Mouse (Mus musculus) hindbrain, embryonic 13.5 days (tissue): Measurements from ENCODE around the gene Bdkrb1. TPM values are rescaled to one million over a fixed set of nuclear protein-coding genes. Genes with fewer than 3 reads are reported as not detected.

ENCODE experiments used
- ATAC-seq: fragments of 200-750 bp; cut with Nextera tagmentation; 2 replicates; pipeline ENCODE4 v1.8.0; 2017; ENCODE audit warnings: moderate TSS enrichment; ENCODE audit not compliant: low FRiP score
- H3K27ac ChIP-seq: fragments of 300-500 bp; sonication (generic); 2 replicates; pipeline ENCODE4 v1.5.1; 2015; ENCODE audit warnings: inconsistent platforms, mild to moderate bottlenecking, moderate library complexity
- H3K27me3 ChIP-seq: fragments of 300-500 bp; sonication (generic); 2 replicates; pipeline ENCODE4 v1.6.1; 2015; ENCODE audit warnings: mild to moderate bottlenecking, inconsistent platforms
- H3K36me3 ChIP-seq: fragments of 300-500 bp; sonication (generic); 2 replicates; pipeline ENCODE4 v1.6.1; 2015; ENCODE audit warnings: mild to moderate bottlenecking, inconsistent platforms
- H3K4me1 ChIP-seq: fragments of 300-500 bp; sonication (generic); replicated peaks from 2 replicates; pipeline ENCODE4 v1.6.1; 2015; ENCODE audit warnings: inconsistent platforms
- H3K4me2 ChIP-seq: fragments of 300-500 bp; sonication (generic); 2 replicates; pipeline ENCODE4 v1.6.1; 2015; ENCODE audit warnings: inconsistent platforms, mild to moderate bottlenecking, moderate library complexity
- H3K4me3 ChIP-seq: fragments of 300-500 bp; sonication (generic); 2 replicates; pipeline ENCODE4 v1.5.1; 2015; ENCODE audit warnings: mild to moderate bottlenecking, inconsistent platforms
- H3K9ac ChIP-seq: fragments of 300-500 bp; sonication (generic); 2 replicates; pipeline ENCODE4 v1.6.1; 2015; ENCODE audit warnings: mild to moderate bottlenecking, inconsistent platforms
- H3K9me3 ChIP-seq: fragments of 300-500 bp; sonication (generic); 2 replicates; pipeline ENCODE4 v1.6.1; 2016; ENCODE audit warnings: inconsistent platforms
- WGBS: fragments of 180-500 bp; shearing (Covaris S2); methylation state at CpG from one replicate; pipeline ENCODE4 v1.1.7; 2015; 5-methylcytosine and 5-hydroxymethylcytosine counted together
- polyA plus RNA-seq: library from polyadenylated mRNA; unstranded; fragments of >200 nt; fragmentation: Nextera tagmentation; extraction: Ambion mirVana; gene quantifications from 2 replicates; pipeline ENCODE4 v1.2.1, GENCODE M21; 2015

Bdkrb1 gene
- polyA plus RNA-seq, 1 experiment from 2014 or later = 0.25 TPM

- H3K9me3 ChIP-seq = no peaks in the 10 kb centered on the region
- peaks cover 23% of the 10 kb centered on the region; the same call in 1 of the 2 replicates for H3K4me1 ChIP-seq
- WGBS = 89% methylated on average over 11 of the region's 11 CpGs
- H3K36me3 ChIP-seq = peaks cover 6% of the 10 kb centered on the region; the same call in 1 of the 2 replicates
- H3K27ac ChIP-seq = no peak overlapping the region
- H3K4me3 ChIP-seq = no peak overlapping the region
- no peak overlapping the region for H3K4me2 ChIP-seq
- H3K9ac ChIP-seq = no peak overlapping the region
- H3K27me3 ChIP-seq = no peaks in the 10 kb centered on the region
- ATAC-seq = no peak
Measured at GRCm38 (mm10) chr12:105603904-105604303, 1.0 kb downstream of the Bdkrb1 start.

GRCm38 (mm10) chr12:105605212-105605611 is 2.3 kb downstream of the Bdkrb1 start:
- Histone ChIP-seq H3K36me3 (peaks cover 9% of the 10 kb centered on the region; the same call in 1 of the 2 replicates), H3K4me3 (no peak overlapping the region), H3K27ac (no peak overlapping the region), H3K9ac (no peak overlapping the region), H3K9me3 (no peaks in the 10 kb centered on the region), H3K4me1 (0 out of 2 replicates have a peak, but pooled peaks cover 13% of the 10 kb centered on the region), H3K27me3 (no peaks in the 10 kb centered on the region), H3K4me2 (no peak overlapping the region)
- 35% methylated on average over 8 of the region's 8 CpGs for WGBS
- ATAC-seq = no peak

- no peak for ATAC-seq
- H3K4me2 ChIP-seq = no peak overlapping the region
- H3K27me3 ChIP-seq = no peaks in the 10 kb centered on the region
- H3K4me1 ChIP-seq = peaks cover under 1% of the 10 kb centered on the region; the same call in 1 of the 2 replicates
- H3K27ac ChIP-seq = no peak overlapping the region
- H3K36me3 ChIP-seq = peaks cover 9% of the 10 kb centered on the region; the same call in 1 of the 2 replicates
- no peaks in the 10 kb centered on the region for H3K9me3 ChIP-seq
- no peak overlapping the region for H3K9ac ChIP-seq
- WGBS = 84% methylated on average over 4 of the region's 4 CpGs
- H3K4me3 ChIP-seq = no peak overlapping the region
Measured at GRCm38 (mm10) chr12:105606881-105607280, 4.0 kb downstream of the Bdkrb1 start.

GRCm38 (mm10) chr12:105611045-105611444 is 8.2 kb downstream of the Bdkrb1 start:
- no peaks in the 10 kb centered on the region for H3K9me3 ChIP-seq
- H3K9ac ChIP-seq = no peak overlapping the region
- peaks cover 23% of the 10 kb centered on the region for H3K36me3 ChIP-seq
- 99% methylated on average over 2 of the region's 2 CpGs for WGBS
- no peak overlapping the region for H3K4me3 ChIP-seq
- ATAC-seq = no peak
- H3K27me3 ChIP-seq = no peaks in the 10 kb centered on the region
- H3K4me2 ChIP-seq = no peak overlapping the region
- H3K4me1 ChIP-seq = no peaks in the 10 kb centered on the region; the same call in 1 of the 2 replicates
- H3K27ac ChIP-seq = no peak overlapping the region

GRCm38 (mm10) chr12:105611748-105612147 is 8.9 kb downstream of the Bdkrb1 start:
- 13% methylated on average over 7 of the region's 7 CpGs for WGBS
- no peak overlapping the region for H3K4me2 ChIP-seq
- H3K4me3 ChIP-seq = no peak overlapping the region
- no peaks in the 10 kb centered on the region for H3K27me3 ChIP-seq
- no peaks in the 10 kb centered on the region; the same call in 1 of the 2 replicates for H3K4me1 ChIP-seq
- peaks cover 31% of the 10 kb centered on the region for H3K36me3 ChIP-seq
- no peak overlapping the region for H3K9ac ChIP-seq
- no peaks in the 10 kb centered on the region for H3K9me3 ChIP-seq
- ATAC-seq = peak; percentile 41
- no peak overlapping the region for H3K27ac ChIP-seq

- WGBS = 93% methylated on average over 10 of the region's 10 CpGs
- Histone ChIP-seq H3K4me2 (no peak overlapping the region), H3K4me1 (no peaks in the 10 kb centered on the region; the same call in 1 of the 2 replicates), H3K9ac (no peak overlapping the region), H3K9me3 (no peaks in the 10 kb centered on the region), H3K36me3 (peaks cover 46% of the 10 kb centered on the region), H3K27ac (no peak overlapping the region), H3K4me3 (no peak overlapping the region), H3K27me3 (no peaks in the 10 kb centered on the region)
- no peak for ATAC-seq
Measured at GRCm38 (mm10) chr12:105613559-105613958, 10.7 kb downstream of the Bdkrb1 start.

- WGBS = 97% methylated on average over 7 of the region's 7 CpGs
Measured at GRCm38 (mm10) chr12:105622048-105622447, 19.2 kb downstream of the Bdkrb1 start.

GRCm38 (mm10) chr12:105622981-105623539 is 20.2 kb downstream of the Bdkrb1 start:
- Histone ChIP-seq H3K4me2 (no peak overlapping the region), H3K4me1 (no peaks in the 10 kb centered on the region), H3K9me3 (no peaks in the 10 kb centered on the region), H3K27me3 (no peaks in the 10 kb centered on the region), H3K36me3 (peaks cover 78% of the 10 kb centered on the region), H3K27ac (no peak overlapping the region), H3K9ac (no peak overlapping the region), H3K4me3 (no peak overlapping the region)
- WGBS = 70% methylated on average over 12 of the region's 12 CpGs
- no peak for ATAC-seq

More at GRCm38 (mm10) chr12:105622048-105622447, 19.2 kb downstream of the Bdkrb1 start:
- Histone ChIP-seq H3K9ac (no peak overlapping the region), H3K27me3 (no peaks in the 10 kb centered on the region), H3K36me3 (peaks cover 79% of the 10 kb centered on the region), H3K4me1 (no peaks in the 10 kb centered on the region), H3K4me2 (no peak overlapping the region), H3K4me3 (no peak overlapping the region), H3K9me3 (no peaks in the 10 kb centered on the region), H3K27ac (no peak overlapping the region)
- ATAC-seq = no peak

GRCm38 (mm10) chr12:105625798-105626197 is 22.9 kb downstream of the Bdkrb1 start:
- Histone ChIP-seq H3K36me3 (peaks cover 63% of the 10 kb centered on the region), H3K4me1 (no peaks in the 10 kb centered on the region), H3K27ac (no peak overlapping the region), H3K4me3 (no peak overlapping the region), H3K4me2 (no peak overlapping the region), H3K9me3 (no peaks in the 10 kb centered on the region), H3K27me3 (no peaks in the 10 kb centered on the region), H3K9ac (no peak overlapping the region)
- 80% methylated on average over 7 of the region's 7 CpGs for WGBS
- ATAC-seq = no peak

- no peak for ATAC-seq
- peaks cover 79% of the 10 kb centered on the region for H3K36me3 ChIP-seq
- 94% methylated on average over 13 of the region's 13 CpGs for WGBS
Measured at GRCm38 (mm10) chr12:105634374-105635067, 31.6 kb downstream of the Bdkrb1 start.

GRCm38 (mm10) chr12:105636551-105636950 is 33.7 kb downstream of the Bdkrb1 start:
- Histone ChIP-seq H3K9me3 (no peaks in the 10 kb centered on the region), H3K4me3 (no peak overlapping the region), H3K4me2 (no peak overlapping the region), H3K4me1 (no peaks in the 10 kb centered on the region), H3K27me3 (no peaks in the 10 kb centered on the region), H3K9ac (no peak overlapping the region), H3K27ac (no peak overlapping the region), H3K36me3 (peaks cover 93% of the 10 kb centered on the region)
- no peak for ATAC-seq
- WGBS = 95% methylated on average over 9 of the region's 9 CpGs

More at GRCm38 (mm10) chr12:105634374-105635067, 31.6 kb downstream of the Bdkrb1 start:
- H3K9me3 ChIP-seq = no peaks in the 10 kb centered on the region
- no peak overlapping the region for H3K4me3 ChIP-seq
- no peak overlapping the region for H3K4me2 ChIP-seq
- H3K4me1 ChIP-seq = no peaks in the 10 kb centered on the region
- no peaks in the 10 kb centered on the region for H3K27me3 ChIP-seq
- H3K27ac ChIP-seq = no peak overlapping the region
- H3K9ac ChIP-seq = no peak overlapping the region

- Histone ChIP-seq H3K9ac (no peak overlapping the region), H3K4me1 (no peaks in the 10 kb centered on the region), H3K27ac (no peak overlapping the region), H3K4me3 (no peak overlapping the region), H3K36me3 (peaks cover 98% of the 10 kb centered on the region), H3K4me2 (no peak overlapping the region), H3K9me3 (no peaks in the 10 kb centered on the region), H3K27me3 (no peaks in the 10 kb centered on the region)
- 80% methylated on average over 4 of the region's 4 CpGs for WGBS
- no peak for ATAC-seq
Measured at GRCm38 (mm10) chr12:105637554-105637953, 34.7 kb downstream of the Bdkrb1 start.
